Mouse (Mus musculus): ENCODE measurements around the gene Il2. TPM values are rescaled to one million over a fixed set of nuclear protein-coding genes. Genes with fewer than 3 reads are reported as not detected.

The Il2 gene
- polyA plus RNA-seq, 1 experiment from 2014 or later = 0.97 TPM

Other genes starting within 250 kb of the Il2 start
- 1.3 and 1.5 TPM in 2 replicates for gene Adad1, start 62.4 kb downstream of the Il2 start, polyA plus RNA-seq (2016; fragmentation: Nextera tagmentation; extraction: Ambion mirVana)
- not detected in 2 replicates for gene Il21, start 106.7 kb upstream of the Il2 start, polyA plus RNA-seq (2016; fragmentation: Nextera tagmentation; extraction: Ambion mirVana)
- gene Bbs12, start 186.6 kb upstream of the Il2 start, polyA plus RNA-seq (2016; fragmentation: Nextera tagmentation; extraction: Ambion mirVana) = 9.8 and 10.1 TPM in 2 replicates
- gene Cetn4, start 186.7 kb upstream of the Il2 start, polyA plus RNA-seq (2016; fragmentation: Nextera tagmentation; extraction: Ambion mirVana) = 3.5 and 3.7 TPM in 2 replicates
- gene Fgf2, start 222.4 kb upstream of the Il2 start, polyA plus RNA-seq (2016; fragmentation: Nextera tagmentation; extraction: Ambion mirVana) = 1.9 and 3.0 TPM in 2 replicates

All from limb, embryonic 12.5 days (tissue).